Mouse (Mus musculus) Muller cell, postnatal 12 days (primary cell): ENCODE data around the gene Rnf224.
"Not testable (repeated sequence)": the region's sequence is repeated elsewhere in the genome, so short reads cannot be mapped to it uniquely, and the experiment has no call there.

Source experiments
- DNase-seq: peaks from one replicate; pipeline ENCODE4 v3.0.0-alpha.2; 2015; ENCODE audit errors: inconsistent ontology term

Rnf224 gene

GRCm38 (mm10) chr2:25256443-25257109 lies 20.0 kb upstream of the Rnf224 start:
- DNase-seq = not testable (repeated sequence)

- DNase-seq = peak; percentile 96
These were observed 18.7 kb upstream of the Rnf224 start, which contains the start of gene Tmem203 for GRCm38 (mm10) chr2:25255284-25255779. Gene Tmem203 (plus strand): TSS chr2:25255439.

GRCm38 (mm10) chr2:25252331-25252730 lies 15.7 kb upstream of the Rnf224 start:
- no peak for DNase-seq

- DNase-seq = no peak
These were observed 9.8 kb upstream of the Rnf224 start, which contains the start of gene AL732309.1 for GRCm38 (mm10) chr2:25246183-25247072. Gene AL732309.1 (minus strand): TSS chr2:25246863.

- no peak for DNase-seq
These were observed 7.6 kb upstream of the Rnf224 start for GRCm38 (mm10) chr2:25244144-25244543.

GRCm38 (mm10) chr2:25243342-25243741 lies 6.8 kb upstream of the Rnf224 start:
- no peak for DNase-seq

- no peak for DNase-seq
These were observed 5.5 kb upstream of the Rnf224 start, which contains the start of the genes Rnf208 and Cysrt1 for GRCm38 (mm10) chr2:25242101-25242506. Gene Rnf208 (plus strand): TSS chr2:25242255. Gene Cysrt1 (minus strand): TSS chr2:25242452.

GRCm38 (mm10) chr2:25241438-25241775 lies 4.8 kb upstream of the Rnf224 start:
- DNase-seq = no peak

- DNase-seq = peak; percentile 76
These were observed 4.3 kb upstream of the Rnf224 start for GRCm38 (mm10) chr2:25240723-25241437.

- DNase-seq = no peak
These were observed 3.7 kb upstream of the Rnf224 start for GRCm38 (mm10) chr2:25240310-25240709.

GRCm38 (mm10) chr2:25239766-25240165 lies 3.2 kb upstream of the Rnf224 start:
- DNase-seq = no peak

- no peak for DNase-seq
These were observed 1.5 kb upstream of the Rnf224 start for GRCm38 (mm10) chr2:25238106-25238505.

GRCm38 (mm10) chr2:25237522-25237921 lies 935 bp upstream of the Rnf224 start:
- no peak for DNase-seq

GRCm38 (mm10) chr2:25234551-25235220 lies 1.9 kb downstream of the Rnf224 start:
- DNase-seq = no peak

GRCm38 (mm10) chr2:25234050-25234449 lies 2.5 kb downstream of the Rnf224 start, which contains the start of gene Slc34a3:
Gene Slc34a3 (minus strand): TSS chr2:25234364.
- DNase-seq = no peak

GRCm38 (mm10) chr2:25233421-25233820 lies 3.2 kb downstream of the Rnf224 start:
- DNase-seq = no peak

GRCm38 (mm10) chr2:25231038-25231437 lies 5.5 kb downstream of the Rnf224 start:
- no peak for DNase-seq

- DNase-seq = no peak
These were observed 6.0 kb downstream of the Rnf224 start for GRCm38 (mm10) chr2:25230581-25230980.

- no peak for DNase-seq
These were observed 7.0 kb downstream of the Rnf224 start for GRCm38 (mm10) chr2:25229582-25229981.

- DNase-seq = no peak
These were observed 7.5 kb downstream of the Rnf224 start for GRCm38 (mm10) chr2:25228995-25229530.

- peak; percentile 89 for DNase-seq
These were observed 8.1 kb downstream of the Rnf224 start for GRCm38 (mm10) chr2:25228431-25228889.
